Mouse (Mus musculus) left cerebral cortex, adult 11 months (tissue): Measurements from ENCODE around the gene Mfsd4b3.
"Not testable (repeated sequence)": the region's sequence is repeated elsewhere in the genome, so short reads cannot be mapped to it uniquely, and the experiment has no call there.

Experiments used
- DNase-seq: peaks from one replicate; pipeline ENCODE4 v3.0.0; 2022; ENCODE audit warnings: low spot score

Mfsd4b3 gene

GRCm38 (mm10) chr10:39959761-39960440 is at the start of gene Mfsd4b3:
Gene Mfsd4b3 (minus strand): TSS chr10:39960153.
- peak; percentile 88 for DNase-seq

DNA sequence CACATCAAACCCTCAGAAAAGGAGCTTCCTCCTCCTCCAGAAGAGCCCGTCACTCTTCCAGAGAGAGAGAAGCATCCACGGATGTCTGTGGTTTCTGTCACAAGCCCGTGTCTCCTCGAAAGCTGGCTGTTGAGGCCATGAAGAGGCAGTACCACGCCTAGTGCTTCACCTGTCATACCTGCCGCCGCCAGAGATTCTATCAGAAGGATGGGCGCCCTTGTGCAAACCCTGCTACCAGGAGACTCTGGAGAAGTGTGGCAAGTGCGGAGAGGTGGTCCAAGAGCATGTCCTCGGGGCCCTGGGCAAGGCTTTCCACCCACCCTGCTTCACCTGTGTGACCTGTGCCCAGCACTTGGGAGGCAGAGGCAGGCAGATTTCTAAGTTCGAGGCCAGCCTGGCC is 49.6 kb upstream of the Mfsd4b3 start:
- DNase-seq: no peak

- not testable (repeated sequence) for DNase-seq
Observed at GRCm38 (mm10) chr10:40008847-40009246, 48.9 kb upstream of the Mfsd4b3 start.

DNA sequence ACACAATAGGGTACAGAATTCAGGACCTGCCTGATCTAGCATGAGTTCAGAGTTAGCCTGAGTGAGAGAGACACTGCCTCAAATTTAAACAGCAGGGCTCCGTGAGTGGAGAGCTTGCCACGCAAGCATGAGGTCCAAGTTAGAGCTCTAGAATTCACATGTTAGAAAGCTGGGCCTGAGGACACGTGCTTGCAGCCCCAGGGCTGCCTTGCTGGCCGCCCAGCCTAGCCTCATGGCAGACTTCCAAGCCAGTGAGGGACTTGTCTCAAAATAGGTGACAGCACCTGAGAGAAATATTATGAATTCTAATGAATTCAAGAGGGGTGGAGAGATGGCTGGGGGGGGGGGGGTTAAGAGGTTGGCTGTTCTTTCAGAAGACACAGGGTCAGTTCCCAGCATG is 48.0 kb upstream of the Mfsd4b3 start:
- no peak for DNase-seq

DNA sequence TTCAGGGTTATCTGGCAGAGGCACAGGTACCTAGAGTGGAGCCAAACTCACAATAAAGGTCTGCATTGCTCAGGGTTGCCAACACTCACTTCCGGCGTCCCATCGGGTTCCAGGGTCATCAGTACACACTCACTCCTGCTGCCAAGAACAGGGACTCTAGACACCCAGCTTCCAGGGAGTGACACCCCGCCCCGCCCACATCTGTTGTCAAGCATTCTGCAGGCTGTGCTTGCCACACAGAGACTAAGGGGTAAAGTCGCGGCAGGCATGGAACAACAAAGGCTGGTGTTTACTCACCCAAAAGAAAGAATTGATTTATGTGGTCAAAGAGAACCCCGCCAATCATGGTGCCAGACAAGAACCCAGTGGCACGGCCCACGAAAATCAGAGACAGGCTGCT is 47.0 kb upstream of the Mfsd4b3 start:
- no peak for DNase-seq

GRCm38 (mm10) chr10:40000746-40001145 is 40.8 kb upstream of the Mfsd4b3 start:
- no peak for DNase-seq

- no peak for DNase-seq
Observed at GRCm38 (mm10) chr10:39991155-39991554, 31.2 kb upstream of the Mfsd4b3 start.

- DNase-seq: no peak
Observed at GRCm38 (mm10) chr10:39986466-39986865, 26.5 kb upstream of the Mfsd4b3 start, which contains the start of gene Mfsd4b5. Gene Mfsd4b5 (minus strand): TSS chr10:39986646.

GRCm38 (mm10) chr10:39982604-39983003 is 22.7 kb upstream of the Mfsd4b3 start:
- no peak for DNase-seq

DNA sequence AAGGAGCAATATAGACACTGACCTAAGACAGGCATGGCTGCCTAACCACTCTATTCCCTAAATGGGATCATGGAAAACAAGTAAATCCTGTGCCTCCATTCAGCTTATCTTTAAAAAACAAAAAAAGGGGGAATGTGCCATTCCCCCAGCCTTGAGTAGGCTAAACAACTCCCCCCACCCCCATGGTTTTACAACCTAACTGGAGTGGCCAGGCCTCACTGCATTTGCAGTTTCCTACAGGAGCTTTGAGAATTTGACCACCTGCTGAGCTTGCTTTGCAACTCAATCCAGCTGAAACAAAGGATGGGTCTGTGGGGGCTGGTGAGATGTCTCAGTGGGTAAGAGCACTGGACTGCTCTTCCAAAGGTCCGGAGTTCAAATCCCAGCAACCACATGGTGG is 18.3 kb upstream of the Mfsd4b3 start:
- no peak for DNase-seq

DNA sequence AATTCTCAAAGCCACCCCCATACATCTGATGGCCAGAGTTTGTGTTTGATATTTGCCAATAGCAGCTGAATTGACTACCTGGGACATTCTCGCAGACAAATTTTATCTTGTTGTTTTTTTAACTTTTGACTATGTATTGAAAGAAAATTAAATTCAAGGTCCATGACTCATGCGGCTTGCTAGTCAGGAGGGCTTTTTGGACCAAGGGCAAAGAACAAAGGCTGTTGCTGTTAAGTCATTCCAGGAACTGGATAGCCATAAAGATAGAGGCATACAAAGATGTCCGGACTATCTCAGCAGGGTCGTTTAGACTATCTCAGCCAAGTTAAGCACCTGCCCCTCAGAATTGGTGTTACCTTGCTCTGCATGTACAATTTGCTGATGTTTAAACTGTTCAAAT is 17.4 kb upstream of the Mfsd4b3 start:
- DNase-seq: no peak

- DNase-seq: no peak
Observed at GRCm38 (mm10) chr10:39975771-39976170, 15.8 kb upstream of the Mfsd4b3 start.

GRCm38 (mm10) chr10:39974982-39975381 is 15.0 kb upstream of the Mfsd4b3 start:
- no peak for DNase-seq

DNA sequence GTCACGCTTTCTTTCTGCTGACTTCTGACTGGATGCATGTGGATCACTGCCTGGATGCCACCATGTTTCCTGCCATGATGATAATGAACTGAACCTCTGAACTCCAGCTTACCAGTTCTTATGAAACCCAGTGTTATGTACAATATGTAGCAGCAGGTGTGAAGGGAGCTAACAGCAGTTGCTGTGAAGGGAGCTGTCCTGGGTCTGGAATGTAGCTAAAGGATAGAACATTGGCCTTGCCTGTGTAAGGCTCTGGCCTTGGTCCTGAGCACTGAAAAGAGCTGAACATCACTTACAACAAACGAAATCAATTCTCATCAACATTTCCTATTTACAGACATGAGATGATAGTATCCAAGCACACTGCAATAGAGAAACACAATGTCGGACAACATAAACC is 7.6 kb upstream of the Mfsd4b3 start:
- DNase-seq: no peak

- DNase-seq: no peak
Observed at GRCm38 (mm10) chr10:39961906-39962305, 2.0 kb upstream of the Mfsd4b3 start.

GRCm38 (mm10) chr10:39960441-39960822 is 479 bp upstream of the Mfsd4b3 start:
- no peak for DNase-seq

GRCm38 (mm10) chr10:39958266-39958665 is 1.7 kb downstream of the Mfsd4b3 start:
- DNase-seq: no peak

DNA sequence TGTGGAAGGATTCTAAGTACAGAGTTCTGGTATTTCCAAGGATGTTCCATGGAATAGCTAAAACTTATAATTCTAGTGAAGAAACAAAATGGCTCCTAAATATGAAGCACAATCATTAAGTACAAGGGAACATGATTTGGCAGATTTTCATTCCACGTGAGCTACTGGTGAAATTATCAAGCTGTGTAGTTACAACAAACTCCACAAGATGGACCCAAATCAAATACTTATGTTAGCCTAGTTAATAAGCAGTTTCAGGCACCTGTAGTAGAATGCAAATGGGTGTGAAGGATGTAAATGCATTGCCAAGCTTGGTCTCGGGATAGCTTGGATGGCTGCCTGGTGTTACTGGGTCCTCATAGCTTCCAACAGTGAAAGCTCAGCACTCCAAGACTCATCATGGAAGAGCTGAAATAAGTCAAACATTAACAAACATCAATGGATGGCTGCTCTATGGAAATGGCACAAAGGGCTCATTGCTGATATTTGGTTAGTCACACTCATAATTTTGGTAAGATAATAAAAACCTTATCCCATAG is 3.5 kb downstream of the Mfsd4b3 start:
- no peak for DNase-seq

DNA sequence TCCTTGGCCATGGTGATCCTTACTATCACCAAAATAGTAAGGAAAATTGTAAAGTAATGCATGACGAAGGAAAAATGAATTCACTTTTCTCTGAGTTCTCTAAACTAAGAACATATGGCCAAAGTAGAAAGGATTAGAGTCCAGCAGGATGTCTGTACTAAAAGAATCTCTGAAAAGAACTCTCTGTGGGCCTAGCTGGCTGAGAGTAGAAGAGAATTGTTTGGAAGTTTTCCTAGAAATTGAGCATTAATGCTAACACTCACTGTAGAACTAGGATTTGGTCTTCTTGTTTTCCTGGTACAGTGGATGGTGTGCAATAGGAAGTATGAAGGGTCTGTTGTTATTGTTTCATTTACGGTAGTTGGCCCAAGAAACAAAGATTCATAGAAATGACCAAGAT is 4.8 kb downstream of the Mfsd4b3 start:
- DNase-seq: no peak

- no peak for DNase-seq
Observed at GRCm38 (mm10) chr10:39949377-39949954, 10.5 kb downstream of the Mfsd4b3 start.

- not testable (repeated sequence) for DNase-seq
Observed at GRCm38 (mm10) chr10:39947195-39947594, 12.8 kb downstream of the Mfsd4b3 start.

- DNase-seq: no peak
Observed at GRCm38 (mm10) chr10:39936553-39936952, 23.4 kb downstream of the Mfsd4b3 start.

- DNase-seq: no peak
Observed at GRCm38 (mm10) chr10:39926616-39927139, 33.3 kb downstream of the Mfsd4b3 start, which contains the start of gene Mfsd4b2. Gene Mfsd4b2 (minus strand): TSS chr10:39926923.
